Mouse (Mus musculus) forelimb bud, embryonic 11.5 days (tissue): ENCODE results near the gene Mtmr12.
A peak's percentile ranks its signal among the peaks of the same experiment; 100 is the strongest.

Experiments used
- DNase-seq: peaks from one replicate; pipeline ENCODE4 v3.0.0-alpha.2; 2012; ENCODE audit warnings: low read depth, low spot score

Mtmr12 gene

GRCm38 (mm10) chr15:12235559-12235958 lies 30.7 kb downstream of the Mtmr12 start:
- DNase-seq: no peak

GRCm38 (mm10) chr15:12235983-12236382 lies 31.2 kb downstream of the Mtmr12 start:
- DNase-seq: no peak

GRCm38 (mm10) chr15:12236961-12237360 lies 32.1 kb downstream of the Mtmr12 start:
- DNase-seq: no peak

GRCm38 (mm10) chr15:12237539-12237938 lies 32.7 kb downstream of the Mtmr12 start:
- no peak for DNase-seq

GRCm38 (mm10) chr15:12238337-12238736 lies 33.5 kb downstream of the Mtmr12 start:
- DNase-seq: no peak

- no peak for DNase-seq
These were observed 36.0 kb downstream of the Mtmr12 start for GRCm38 (mm10) chr15:12240705-12241328.

GRCm38 (mm10) chr15:12243792-12244191 lies 39.0 kb downstream of the Mtmr12 start:
- DNase-seq: no peak

- DNase-seq: no peak
These were observed 40.9 kb downstream of the Mtmr12 start for GRCm38 (mm10) chr15:12245580-12246359.

GRCm38 (mm10) chr15:12246360-12247158 lies 41.7 kb downstream of the Mtmr12 start:
- no peak for DNase-seq

- DNase-seq: no peak
These were observed 42.4 kb downstream of the Mtmr12 start for GRCm38 (mm10) chr15:12247159-12247603.

GRCm38 (mm10) chr15:12248279-12248678 lies 43.5 kb downstream of the Mtmr12 start:
- no peak for DNase-seq

GRCm38 (mm10) chr15:12250350-12250749 lies 45.5 kb downstream of the Mtmr12 start:
- no peak for DNase-seq

GRCm38 (mm10) chr15:12251416-12252140 lies 46.8 kb downstream of the Mtmr12 start:
- no peak for DNase-seq

GRCm38 (mm10) chr15:12252141-12252489 lies 47.3 kb downstream of the Mtmr12 start:
- no peak for DNase-seq

GRCm38 (mm10) chr15:12257730-12258494 lies 53.1 kb downstream of the Mtmr12 start:
- DNase-seq: no peak

- no peak for DNase-seq
These were observed 58.2 kb downstream of the Mtmr12 start for GRCm38 (mm10) chr15:12263056-12263455.

- no peak for DNase-seq
These were observed 61.6 kb downstream of the Mtmr12 start for GRCm38 (mm10) chr15:12266460-12266859.

- DNase-seq: peak; percentile 49
These were observed 63.2 kb downstream of the Mtmr12 start for GRCm38 (mm10) chr15:12268021-12268420.

- no peak for DNase-seq
These were observed 66.5 kb downstream of the Mtmr12 start for GRCm38 (mm10) chr15:12271340-12271739.

GRCm38 (mm10) chr15:12273325-12274052 lies 68.7 kb downstream of the Mtmr12 start:
- no peak for DNase-seq
